Mouse (Mus musculus) ES-E14 (cell line): ENCODE measurements around the gene S1pr2. TPM values are rescaled to one million over a fixed set of nuclear protein-coding genes. Genes with fewer than 3 reads are reported as not detected.
A peak's percentile ranks its signal among the peaks of the same experiment; 100 is the strongest.

ENCODE experiments used
- DNase-seq: peaks from one replicate; pipeline ENCODE4 v3.0.0-alpha.2; 2013; ENCODE audit warnings: low read depth, low spot score
- H3K27ac ChIP-seq: 2 replicates; pipeline ENCODE4 v1.5.1; 2012; ENCODE audit warnings: low read depth, mild to moderate bottlenecking, low read length, moderate library complexity, mixed read lengths; ENCODE audit not compliant: poor library complexity, insufficient read depth, severe bottlenecking
- H3K36me3 ChIP-seq: 2 replicates; pipeline ENCODE4 v1.6.1; 2012; ENCODE audit warnings: mild to moderate bottlenecking, low read length, moderate library complexity, mixed read lengths; ENCODE audit not compliant: control insufficient read depth, poor library complexity, insufficient read depth, severe bottlenecking
- H3K4me1 ChIP-seq, 2 experiments: fragments of 150-350 bp in 1 of 2; sonication (generic) in 1 of 2; 2 replicates each; pipeline ENCODE4 v1.6.1; 2012; ENCODE audit warnings: low read length in 2 of 2, mild to moderate bottlenecking in 1 of 2, mixed read lengths in 1 of 2; ENCODE audit not compliant: control insufficient read depth in 2 of 2, insufficient read depth in 2 of 2, poor library complexity in 1 of 2
- H3K4me3 ChIP-seq, 2 experiments: fragments of 150-350 bp in 1 of 2; sonication (generic) in 1 of 2; 2 replicates each; pipeline ENCODE4 v1.5.1; 2012; ENCODE audit warnings: low read length in 2 of 2, low read depth in 1 of 2, mild to moderate bottlenecking in 1 of 2, mixed read lengths in 1 of 2; ENCODE audit not compliant: insufficient read depth in 1 of 2, poor library complexity in 1 of 2, severe bottlenecking in 1 of 2
- H3K9ac ChIP-seq: 2 replicates; pipeline ENCODE4 v1.6.1; 2012; ENCODE audit warnings: low read depth, mild to moderate bottlenecking, low read length, mixed read lengths; ENCODE audit not compliant: poor library complexity, insufficient read depth, severe bottlenecking
- H3K9me3 ChIP-seq: fragments of 150-350 bp; sonication (generic); 2 replicates; pipeline ENCODE4 v1.6.1; 2012; ENCODE audit warnings: low read depth, mild to moderate bottlenecking, low read length; ENCODE audit not compliant: control insufficient read depth, insufficient read depth
- CHD2 ChIP-seq: IDR thresholded peaks from 2 replicates; pipeline ENCODE4 v1.6.1; 2014; ENCODE audit warnings: mild to moderate bottlenecking, low read depth, low read length, inconsistent platforms
- HCFC1 ChIP-seq: IDR thresholded peaks from 2 replicates; pipeline ENCODE4 v1.6.1; 2012; ENCODE audit warnings: low read length, inconsistent platforms, borderline replicate concordance; ENCODE audit not compliant: insufficient read depth
- MAFK ChIP-seq: IDR thresholded peaks from 2 replicates; pipeline ENCODE4 v1.6.1; 2014; ENCODE audit warnings: mild to moderate bottlenecking, low read depth, low read length, inconsistent platforms; ENCODE audit not compliant: insufficient read depth
- ZC3H11A ChIP-seq: IDR thresholded peaks from 2 replicates; pipeline ENCODE4 v1.6.1; 2012; ENCODE audit warnings: low read depth, mild to moderate bottlenecking, inconsistent platforms, low read length, borderline replicate concordance
- ZNF384 ChIP-seq: IDR thresholded peaks from 2 replicates; pipeline ENCODE4 v1.6.1; 2012; ENCODE audit warnings: low read depth, low read length, inconsistent platforms
- in situ Hi-C, 2 experiments: fragments of 600-800 bp; cut with MboI; formaldehyde crosslinking; loops; one replicate each; pipeline ENCODE4 v1.15.1; 2025; ENCODE audit warnings: low sequenced_read_pairs in 2 of 2, inconsistent platforms in 1 of 2; ENCODE audit not compliant: unreplicated experiment in 2 of 2
- total RNA-seq: library from RNA; depleted of rRNA; stranded (reverse); fragments of 300-350 nt; gene quantifications from 2 replicates; pipeline ENCODE4 v1.2.3, GENCODE M21; 2012

The S1pr2 gene
- total RNA-seq, 1 experiment, result 35.7 TPM

- Histone ChIP-seq H3K27ac (no peak overlapping the region), H3K4me1 (peaks cover 4 to 19% of the 10 kb centered on the region in 2 experiments; a peak in 3 of 4 replicates), H3K36me3 (peaks cover 46% of the 10 kb centered on the region), H3K9me3 (no peaks in the 10 kb centered on the region), H3K9ac (no peak overlapping the region), H3K4me3 (no peak overlapping the region)
- TF ChIP-seq MAFK, result no peak
- TF ChIP-seq ZC3H11A, result no peak
- no peak for TF ChIP-seq ZNF384
- no peak for TF ChIP-seq HCFC1
- no peak for TF ChIP-seq CHD2
- no peak for DNase-seq
- in situ Hi-C loops, result no loop called here
These were observed 44.8 kb upstream of the S1pr2 start for GRCm38 (mm10) chr9:21021363-21021762.

- no peak for DNase-seq
- no peak overlapping the region for H3K9ac ChIP-seq
- no peak for TF ChIP-seq ZNF384
- no peak for TF ChIP-seq HCFC1
- TF ChIP-seq ZC3H11A, result no peak
- no peak for TF ChIP-seq MAFK
- H3K4me1 ChIP-seq, result peaks cover 8 to 16% of the 10 kb centered on the region in 2 experiments; a peak in 3 of 4 replicates
- H3K9me3 ChIP-seq, result no peaks in the 10 kb centered on the region
- in situ Hi-C loops, result no loop called here
- no peak overlapping the region for H3K27ac ChIP-seq
- no peak overlapping the region for H3K4me3 ChIP-seq
- peaks cover 35% of the 10 kb centered on the region for H3K36me3 ChIP-seq
These were observed 42.0 kb upstream of the S1pr2 start for GRCm38 (mm10) chr9:21018600-21018999.

GRCm38 (mm10) chr9:21017177-21017575 lies 40.6 kb upstream of the S1pr2 start:
- H3K9ac ChIP-seq, result peak overlapping the region; percentile 50; the same call in 1 of the 2 replicates
- in situ Hi-C loops, result no loop called here
- H3K4me1 ChIP-seq, result peaks cover 8 to 16% of the 10 kb centered on the region in 2 experiments; a peak in 3 of 4 replicates
- H3K9me3 ChIP-seq, result no peaks in the 10 kb centered on the region
- DNase-seq, result no peak
- no peak overlapping the region for H3K27ac ChIP-seq
- TF ChIP-seq ZNF384 (no peak), MAFK (no peak), HCFC1 (no peak), ZC3H11A (no peak), CHD2 (no peak)
- peaks cover 31% of the 10 kb centered on the region for H3K36me3 ChIP-seq
- peak overlapping the region; percentile 87 to 92 for H3K4me3 ChIP-seq

GRCm38 (mm10) chr9:21016331-21017176 lies 40.0 kb upstream of the S1pr2 start:
- Histone ChIP-seq H3K4me3 (peak overlapping the region; percentile 87 to 92), H3K4me1 (peaks cover 8 to 16% of the 10 kb centered on the region in 2 experiments; a peak in 3 of 4 replicates), H3K9me3 (no peaks in the 10 kb centered on the region), H3K9ac (peak overlapping the region; percentile 85), H3K36me3 (peaks cover 25% of the 10 kb centered on the region), H3K27ac (peak overlapping the region; percentile 63; the same call in 1 of the 2 replicates)
- in situ Hi-C loops, result no loop called here
- no peak for TF ChIP-seq ZC3H11A
- no peak for TF ChIP-seq HCFC1
- TF ChIP-seq MAFK, result no peak
- no peak for TF ChIP-seq ZNF384
- no peak for TF ChIP-seq CHD2
- no peak for DNase-seq
